Mouse (Mus musculus) MEL (cell line): ENCODE results near the gene Pcca.

ENCODE experiments used
- CTCF ChIP-seq, 3 experiments: IDR thresholded peaks in 2 of 3; conservative IDR thresholded peaks in 1 of 3; 2 replicates each; pipeline ENCODE4 v1.5.1; 2011 to 2012; ENCODE audit warnings: low read length in 3 of 3, low read depth in 2 of 3, mild to moderate bottlenecking in 2 of 3, improper control_type of control experiment in 1 of 3, inconsistent platforms in 1 of 3, mixed read lengths in 1 of 3, moderate library complexity in 1 of 3; ENCODE audit not compliant: control insufficient read depth in 1 of 3, insufficient read depth in 1 of 3, poor library complexity in 1 of 3, severe bottlenecking in 1 of 3
- ETS1 ChIP-seq: IDR thresholded peaks from 2 replicates; pipeline ENCODE4 v1.6.1; 2012; ENCODE audit warnings: low read depth, mild to moderate bottlenecking, inconsistent platforms, low read length, improper control_type of control experiment, moderate library complexity
- GATA1 ChIP-seq: IDR thresholded peaks from 2 replicates; pipeline ENCODE4 v1.6.1; 2011; ENCODE audit warnings: low read depth, low read length, improper control_type of control experiment
- HCFC1 ChIP-seq: IDR thresholded peaks from 2 replicates; pipeline ENCODE4 v1.6.1; 2012; ENCODE audit warnings: low read depth, mild to moderate bottlenecking, inconsistent platforms, low read length, improper control_type of control experiment, moderate library complexity
- MAFK ChIP-seq: IDR thresholded peaks from 2 replicates; pipeline ENCODE4 v1.6.1; 2011; ENCODE audit warnings: low read depth, mild to moderate bottlenecking, low read length, improper control_type of control experiment, borderline replicate concordance
- MAX ChIP-seq: IDR thresholded peaks from 2 replicates; pipeline ENCODE4 v1.6.1; 2011; ENCODE audit warnings: low read length, improper control_type of control experiment
- MAZ ChIP-seq: IDR thresholded peaks from 2 replicates; pipeline ENCODE4 v1.6.1; 2012; ENCODE audit warnings: low read depth, mild to moderate bottlenecking, inconsistent platforms, low read length, improper control_type of control experiment
- NRF1 ChIP-seq: IDR thresholded peaks from 2 replicates; pipeline ENCODE4 v1.6.1; 2014; ENCODE audit warnings: low read depth, mild to moderate bottlenecking, inconsistent platforms, low read length, improper control_type of control experiment, moderate library complexity; ENCODE audit not compliant: poor library complexity, insufficient read depth, severe bottlenecking
- POLR2A ChIP-seq, 2 experiments: IDR thresholded peaks; 2 replicates each; pipeline ENCODE4 v1.6.1; 2011 to 2012; ENCODE audit warnings: low read length in 2 of 2, mild to moderate bottlenecking in 2 of 2, control low read depth in 1 of 2, improper control_type of control experiment in 1 of 2, low read depth in 1 of 2, moderate library complexity in 1 of 2; ENCODE audit not compliant: control insufficient read depth in 1 of 2, insufficient read depth in 1 of 2, poor library complexity in 1 of 2
- POLR2AphosphoS5 ChIP-seq: IDR thresholded peaks from 2 replicates; pipeline ENCODE4 v1.6.1; 2012; ENCODE audit warnings: low read depth, borderline replicate concordance, mild to moderate bottlenecking, inconsistent platforms, low read length, moderate library complexity, mixed read lengths
- RAD21 ChIP-seq: IDR thresholded peaks from 2 replicates; pipeline ENCODE4 v1.6.1; 2011; ENCODE audit warnings: mild to moderate bottlenecking, low read depth, low read length, improper control_type of control experiment
- TCF12 ChIP-seq: IDR thresholded peaks from 2 replicates; pipeline ENCODE4 v1.6.1; 2014; ENCODE audit warnings: low read depth, mild to moderate bottlenecking, inconsistent platforms, low read length, improper control_type of control experiment, moderate library complexity
- USF2 ChIP-seq, 2 experiments: IDR thresholded peaks; 2 replicates each; pipeline ENCODE4 v1.6.1; 2011 to 2012; ENCODE audit warnings: improper control_type of control experiment in 2 of 2, low read length in 2 of 2, borderline replicate concordance in 1 of 2, inconsistent platforms in 1 of 2, low read depth in 1 of 2, mild to moderate bottlenecking in 1 of 2; ENCODE audit not compliant: insufficient read depth in 1 of 2
- ZKSCAN1 ChIP-seq: IDR thresholded peaks from 2 replicates; pipeline ENCODE4 v1.6.1; 2012; ENCODE audit warnings: low read depth, mild to moderate bottlenecking, inconsistent platforms, low read length, improper control_type of control experiment, moderate library complexity

- TF ChIP-seq ETS1 (no peak), USF2 (IDR thresholded peaks at IDR 0.05; ENCODE audit: borderline replicate concordance in 1 of 2, insufficient read depth in 1 of 2, low read depth in 1 of 2, low read length in 2 of 2) (no peak), POLR2A (IDR thresholded peaks at IDR 0.05; ENCODE audit: control insufficient read depth in 1 of 2, insufficient read depth in 1 of 2, low read depth in 1 of 2, low read length in 2 of 2, poor library complexity in 1 of 2) (no peak), MAX (no peak), CTCF (IDR thresholded peaks at IDR 0.05 in 2 of 3, conservative IDR thresholded peaks at IDR 0.05 in 1 of 3; ENCODE audit: control insufficient read depth in 1 of 3, insufficient read depth in 1 of 3, low read depth in 2 of 3, low read length in 3 of 3, poor library complexity in 1 of 3, severe bottlenecking in 1 of 3) (peak in 2 of 3 experiments; percentile 40 to 41; a peak in 4 of 6 replicates), HCFC1 (no peak), MAFK (no peak), ZKSCAN1 (no peak), MAZ (no peak), GATA1 (no peak), NRF1 (no peak), RAD21 (no peak; the same call in none of the 2 replicates), POLR2AphosphoS5 (no peak), TCF12 (no peak)
Measured at GRCm38 (mm10) chr14:122901177-122901576, 367.1 kb downstream of the Pcca start.
